Mouse (Mus musculus) lung, postnatal 25 days (tissue): Measurements from ENCODE around the gene Arid3b.
"Not testable (repeated sequence)": the region's sequence is repeated elsewhere in the genome, so short reads cannot be mapped to it uniquely, and the experiment has no call there.

ENCODE experiments used
- DNase-seq: peaks from one replicate; pipeline ENCODE4 v3.0.0; 2022; ENCODE audit warnings: low spot score

The Arid3b gene

GRCm38 (mm10) chr9:57836581-57837170 is at the start of gene Arid3b:
Arid3b (minus strand) TSS chr9:57836793.
- DNase-seq = peak; percentile 96

- no peak for DNase-seq
Observed at GRCm38 (mm10) chr9:57883413-57883812, 46.8 kb upstream of the Arid3b start.

GRCm38 (mm10) chr9:57881781-57882180 is 45.2 kb upstream of the Arid3b start:
- DNase-seq = not testable (repeated sequence)

- DNase-seq = no peak
Observed at GRCm38 (mm10) chr9:57880278-57880677, 43.7 kb upstream of the Arid3b start.

GRCm38 (mm10) chr9:57879213-57879612 is 42.6 kb upstream of the Arid3b start:
- no peak for DNase-seq

GRCm38 (mm10) chr9:57874994-57875393 is 38.4 kb upstream of the Arid3b start:
- no peak for DNase-seq

GRCm38 (mm10) chr9:57874134-57874533 is 37.5 kb upstream of the Arid3b start:
- no peak for DNase-seq

- no peak for DNase-seq
Observed at GRCm38 (mm10) chr9:57870273-57870816, 33.8 kb upstream of the Arid3b start.

GRCm38 (mm10) chr9:57868767-57869166 is 32.2 kb upstream of the Arid3b start:
- no peak for DNase-seq

- DNase-seq = no peak
Observed at GRCm38 (mm10) chr9:57867880-57868279, 31.3 kb upstream of the Arid3b start.

GRCm38 (mm10) chr9:57867236-57867635 is 30.6 kb upstream of the Arid3b start:
- no peak for DNase-seq

- DNase-seq = no peak
Observed at GRCm38 (mm10) chr9:57866530-57866929, 29.9 kb upstream of the Arid3b start.

GRCm38 (mm10) chr9:57864336-57864735 is 27.7 kb upstream of the Arid3b start:
- no peak for DNase-seq

GRCm38 (mm10) chr9:57861951-57862471 is 25.4 kb upstream of the Arid3b start:
- DNase-seq = peak; percentile 71

- no peak for DNase-seq
Observed at GRCm38 (mm10) chr9:57856456-57856855, 19.9 kb upstream of the Arid3b start.

- peak; percentile 44 for DNase-seq
Observed at GRCm38 (mm10) chr9:57854280-57854679, 17.7 kb upstream of the Arid3b start.

GRCm38 (mm10) chr9:57839032-57839431 is 2.4 kb upstream of the Arid3b start:
- no peak for DNase-seq

- DNase-seq = no peak
Observed at GRCm38 (mm10) chr9:57835841-57836514, 615 bp downstream of the Arid3b start.

- no peak for DNase-seq
Observed at GRCm38 (mm10) chr9:57834629-57835417, 1.8 kb downstream of the Arid3b start.

- DNase-seq = no peak
Observed at GRCm38 (mm10) chr9:57833762-57834471, 2.7 kb downstream of the Arid3b start.

GRCm38 (mm10) chr9:57831267-57832082 is 5.1 kb downstream of the Arid3b start:
- DNase-seq = peak; percentile 93
